Mouse (Mus musculus) embryo, embryonic 10 days (tissue): ENCODE data around the gene Prpf40b.

Experiments used
- DNase-seq: peaks from one replicate; pipeline ENCODE4 v3.0.0-alpha.2; 2015; ENCODE audit warnings: low spot score

Prpf40b gene

GRCm38 (mm10) chr15:99294287-99294686 is 600 bp upstream of the Prpf40b start:
- DNase-seq, result no peak

- peak; percentile 61 for DNase-seq
These were observed 646 bp downstream of the Prpf40b start, which contains the start of gene Fam186b for GRCm38 (mm10) chr15:99295484-99295981. Gene Fam186b, minus strand, starts transcription at chr15:99295888.

DNA sequence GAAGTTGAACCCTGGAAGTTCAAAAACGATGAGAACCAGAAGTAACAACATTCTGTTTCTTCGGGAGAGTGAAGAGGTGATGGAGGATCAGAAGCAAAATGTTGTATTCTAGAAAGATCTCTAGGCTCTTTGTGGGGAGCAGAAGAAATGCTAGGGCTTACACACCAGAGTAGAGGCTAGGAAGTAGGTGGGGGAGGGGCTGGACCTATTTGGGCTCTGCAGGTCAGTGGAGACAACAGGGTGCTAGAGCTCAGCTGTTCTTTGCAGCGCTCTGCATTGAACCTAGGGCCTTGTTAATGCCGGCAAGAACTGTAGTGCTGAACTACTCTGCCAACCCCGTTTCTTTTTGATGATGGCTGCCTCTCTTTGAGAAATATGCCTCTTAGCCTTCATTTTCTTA is 1.3 kb downstream of the Prpf40b start:
- DNase-seq, result no peak

DNA sequence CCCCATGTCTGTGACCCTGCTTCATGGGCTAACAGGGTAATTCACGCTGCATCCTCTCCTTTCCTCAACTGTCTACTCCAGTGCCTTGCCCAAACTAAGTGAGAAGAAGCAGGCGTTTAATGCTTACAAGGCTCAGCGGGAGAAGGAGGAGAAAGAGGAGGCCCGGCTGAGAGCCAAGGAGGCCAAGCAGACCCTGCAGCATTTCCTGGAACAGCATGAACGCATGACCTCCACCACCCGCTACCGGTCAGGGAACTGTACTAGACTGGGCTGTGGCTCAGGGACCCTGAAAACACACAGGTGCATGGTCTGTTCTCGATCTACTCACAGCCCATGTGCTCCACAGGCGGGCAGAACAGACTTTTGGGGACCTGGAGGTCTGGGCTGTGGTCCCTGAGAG is 12.6 kb downstream of the Prpf40b start:
- DNase-seq, result no peak

GRCm38 (mm10) chr15:99309549-99309948 is 14.7 kb downstream of the Prpf40b start:
- no peak for DNase-seq

- DNase-seq, result no peak
These were observed 15.7 kb downstream of the Prpf40b start for GRCm38 (mm10) chr15:99310617-99311016.

GRCm38 (mm10) chr15:99314891-99315290 is 20.0 kb downstream of the Prpf40b start:
- DNase-seq, result no peak

GRCm38 (mm10) chr15:99316314-99317266 is 21.7 kb downstream of the Prpf40b start:
- DNase-seq, result peak; percentile 79

DNA sequence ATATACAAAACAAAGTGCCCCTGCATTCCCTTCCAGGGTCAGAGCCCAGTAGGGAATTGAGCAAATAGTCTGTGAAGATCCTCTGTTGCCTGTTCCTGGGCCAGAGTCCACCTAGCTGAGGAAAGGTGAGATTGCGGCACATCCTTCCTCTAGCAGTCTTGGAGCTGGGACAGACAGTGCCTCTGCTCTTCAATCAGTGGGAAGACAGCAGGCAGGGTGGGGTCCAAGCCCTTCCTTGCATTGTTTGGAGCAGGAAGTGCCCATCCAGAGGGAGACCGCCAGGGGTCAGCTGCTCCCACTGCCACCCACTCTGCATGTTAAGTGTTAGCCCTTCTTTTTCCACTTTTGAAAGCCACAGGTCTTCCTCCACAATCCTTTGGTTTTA is 22.4 kb downstream of the Prpf40b start:
- DNase-seq, result no peak

DNA sequence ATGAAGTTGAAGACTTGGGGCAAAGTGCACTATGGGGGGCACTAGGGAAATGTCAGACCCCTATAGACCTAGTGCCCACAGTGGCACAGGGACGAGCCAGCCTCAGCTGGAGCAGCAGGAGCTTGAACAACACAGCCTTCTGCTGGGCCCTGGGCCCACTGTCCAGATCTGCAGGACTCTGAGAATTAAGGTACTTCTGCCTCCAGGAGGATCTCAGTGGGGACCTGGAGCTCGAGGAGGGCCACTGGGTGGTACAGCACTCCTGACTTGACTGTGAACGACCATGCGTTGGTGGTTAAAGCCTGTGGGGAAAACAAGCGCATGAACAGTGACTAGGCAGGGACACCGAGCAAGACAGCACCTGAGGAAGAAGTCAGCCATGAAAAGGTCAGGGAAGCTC is 23.2 kb downstream of the Prpf40b start:
- no peak for DNase-seq

- no peak for DNase-seq
These were observed 24.0 kb downstream of the Prpf40b start for GRCm38 (mm10) chr15:99318861-99319410.

DNA sequence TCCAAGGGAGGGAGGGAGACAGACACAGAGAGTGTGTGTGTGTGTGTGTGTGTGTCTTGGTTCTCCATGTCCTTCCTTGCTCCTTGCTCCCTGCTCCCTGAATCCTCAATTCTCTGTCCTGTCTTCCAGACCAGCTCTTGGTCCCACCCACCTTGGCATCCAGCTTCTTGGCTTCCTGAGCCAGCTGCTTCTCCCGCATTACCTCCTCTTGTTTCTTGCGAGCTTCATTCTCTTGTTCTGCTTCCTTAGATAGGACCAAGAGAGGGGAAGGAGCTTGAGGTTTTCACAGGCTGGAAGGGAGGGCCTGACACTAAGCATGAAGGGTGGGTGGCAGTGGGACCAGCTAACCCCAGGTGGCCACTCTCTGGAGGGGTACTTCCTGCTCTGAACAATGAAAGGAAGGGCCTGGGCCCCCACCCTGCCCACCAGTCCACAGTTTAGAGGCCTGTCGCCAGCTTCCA is 24.6 kb downstream of the Prpf40b start:
- DNase-seq, result no peak

DNA sequence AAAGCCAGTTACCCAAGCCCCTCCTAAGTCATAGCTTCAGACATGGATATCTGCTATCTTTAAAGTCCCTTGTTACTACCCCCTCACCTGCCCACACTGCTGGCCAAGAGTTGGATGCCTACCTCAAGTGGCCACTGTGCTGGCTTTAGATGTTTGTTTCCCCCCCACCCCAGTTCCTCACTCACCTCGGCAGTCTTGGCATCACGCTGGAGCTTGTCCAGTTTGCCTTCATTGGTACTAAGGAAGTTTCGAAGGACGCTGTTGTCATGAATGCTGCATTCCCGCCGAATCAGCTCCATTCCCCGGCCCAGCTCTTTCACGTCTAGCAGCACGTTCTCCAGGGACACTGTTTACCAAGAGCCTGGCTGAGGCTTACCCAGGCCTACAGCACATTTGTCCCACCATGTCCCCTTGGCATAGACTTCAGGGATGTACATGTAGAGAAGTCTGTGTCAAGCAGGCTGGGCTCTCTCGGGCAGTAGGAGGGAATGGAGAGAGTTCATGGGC is 25.3 kb downstream of the Prpf40b start:
- no peak for DNase-seq

DNA sequence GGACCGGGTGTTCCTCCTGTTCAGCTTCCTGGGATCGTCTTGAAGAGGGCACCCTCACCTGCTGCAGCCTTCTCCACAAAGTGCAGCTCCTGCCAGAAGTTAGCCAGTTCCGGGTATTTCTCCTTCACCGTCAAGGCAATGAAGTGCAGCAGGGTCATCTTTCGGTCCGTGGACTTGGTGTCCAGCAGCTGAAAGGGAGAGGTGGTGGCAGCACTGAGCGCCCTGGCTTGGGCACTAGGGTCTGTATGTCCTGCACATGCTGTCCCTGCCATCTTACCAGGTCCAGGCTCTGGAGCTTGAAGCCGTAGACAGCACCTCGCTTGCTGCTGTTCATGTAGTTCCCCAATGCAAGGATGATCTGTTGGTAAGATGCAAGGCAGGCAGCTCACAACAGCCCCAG is 26.1 kb downstream of the Prpf40b start:
- no peak for DNase-seq

GRCm38 (mm10) chr15:99324151-99324550 is 29.3 kb downstream of the Prpf40b start:
- no peak for DNase-seq

- no peak for DNase-seq
These were observed 30.7 kb downstream of the Prpf40b start for GRCm38 (mm10) chr15:99325598-99325997.

GRCm38 (mm10) chr15:99326407-99326806 is 31.5 kb downstream of the Prpf40b start:
- DNase-seq, result no peak

- DNase-seq, result no peak
These were observed 32.1 kb downstream of the Prpf40b start for GRCm38 (mm10) chr15:99326959-99327358.

DNA sequence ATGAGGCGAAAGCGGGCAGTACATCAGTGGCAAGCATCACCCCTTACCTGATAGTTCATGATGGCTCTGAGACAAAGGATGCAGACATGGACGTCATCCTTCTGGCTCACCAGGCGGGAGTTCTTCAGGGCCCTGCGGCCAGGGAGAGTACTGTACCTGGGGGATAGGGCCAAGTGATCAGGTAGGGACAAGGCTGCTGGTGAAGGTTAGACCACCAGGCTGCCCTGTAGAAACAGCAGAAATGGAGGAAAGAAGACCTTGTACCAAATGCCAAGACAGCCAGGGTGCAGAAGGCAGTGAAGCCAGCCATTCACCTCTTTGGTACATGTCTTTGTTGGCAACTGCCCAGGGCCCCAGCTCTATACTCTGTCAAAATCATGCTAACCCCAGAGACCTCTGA is 33.1 kb downstream of the Prpf40b start:
- DNase-seq, result no peak

DNA sequence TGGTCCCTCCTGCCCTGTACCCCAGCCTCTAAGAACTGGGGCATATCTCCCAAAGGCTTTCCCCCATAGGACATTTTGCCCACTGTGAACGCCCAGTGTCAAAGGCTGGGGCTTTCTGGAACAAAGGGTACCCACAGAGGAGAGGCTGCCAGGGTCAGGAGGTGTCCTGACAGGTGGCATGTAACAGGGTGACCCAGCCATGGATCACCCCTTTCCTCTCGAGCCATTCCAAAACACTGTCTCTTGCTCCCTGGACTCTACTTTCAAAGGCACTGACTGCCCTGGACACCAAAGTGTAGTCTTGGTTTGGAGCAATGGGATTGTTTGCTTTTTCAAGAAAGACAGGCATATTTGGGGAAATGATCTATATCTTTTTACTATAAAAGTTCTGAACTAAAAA is 35.4 kb downstream of the Prpf40b start:
- DNase-seq, result no peak

DNA sequence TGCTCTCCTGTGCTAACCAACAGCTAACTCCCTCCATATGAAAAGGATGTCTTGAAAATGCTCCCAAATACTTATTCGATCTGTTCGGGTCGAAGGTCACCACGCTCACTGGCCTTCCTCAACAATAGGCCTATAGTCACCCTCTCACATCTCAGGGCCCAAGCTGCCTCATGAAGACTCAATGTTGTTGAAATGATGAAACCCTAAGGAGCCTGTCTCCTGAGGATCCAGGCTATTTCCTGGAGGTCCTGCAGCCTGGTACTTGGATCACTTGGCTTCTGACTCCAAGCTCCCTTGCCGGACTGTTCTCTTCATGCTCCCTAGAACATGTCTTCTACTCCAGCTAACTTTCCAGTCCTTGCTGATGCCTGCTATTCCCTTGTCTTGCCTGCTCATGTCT is 36.5 kb downstream of the Prpf40b start:
- peak; percentile 41 for DNase-seq

DNA sequence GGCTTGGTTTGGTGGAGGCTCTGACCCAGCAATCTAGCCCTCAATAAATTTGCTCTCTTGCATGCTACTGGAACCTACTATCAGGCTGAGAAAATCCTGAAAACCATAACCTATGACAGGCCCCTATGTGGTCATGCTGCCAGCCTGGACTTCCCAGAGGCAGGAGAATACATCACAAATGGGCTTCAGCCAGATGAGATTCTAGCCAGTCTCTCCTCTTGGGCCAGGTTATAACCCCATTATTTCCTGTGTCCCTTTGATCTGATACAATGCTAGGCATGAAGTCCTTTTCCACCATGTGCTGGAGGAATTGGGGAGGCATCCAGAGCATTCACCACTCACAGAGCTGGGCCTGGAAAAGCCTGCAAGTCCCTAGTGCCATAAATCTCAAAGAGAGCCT is 37.2 kb downstream of the Prpf40b start:
- DNase-seq, result no peak
